Mouse (Mus musculus) gastrocnemius, postnatal 14 days (tissue): ENCODE results near the gene Tecpr2. TPM values are rescaled to one million over a fixed set of nuclear protein-coding genes. Genes with fewer than 3 reads are reported as not detected.

Experiments
- DNase-seq: peaks from one replicate; pipeline ENCODE4 v3.0.0; 2021; ENCODE audit warnings: mixed read lengths
- intact Hi-C: fragments of 180-260 bp; cut with DNase I; formaldehyde crosslinking; loops from one replicate; pipeline ENCODE4 v1.15.1; 2025; ENCODE audit warnings: low total_unique reads
- total RNA-seq, 2 experiments: library from RNA; stranded (reverse); gene quantifications; 2 replicates each; pipeline ENCODE4 v1.2.3; 2021

Gene Tecpr2
- total RNA-seq, 2 experiments from 2014 or later = 2.7 to 2.8 TPM

- no peak for DNase-seq
- intact Hi-C loops = no loop called here
These were observed 48.4 kb downstream of the Tecpr2 start for GRCm38 (mm10) chr12:110937496-110937895.

DNA sequence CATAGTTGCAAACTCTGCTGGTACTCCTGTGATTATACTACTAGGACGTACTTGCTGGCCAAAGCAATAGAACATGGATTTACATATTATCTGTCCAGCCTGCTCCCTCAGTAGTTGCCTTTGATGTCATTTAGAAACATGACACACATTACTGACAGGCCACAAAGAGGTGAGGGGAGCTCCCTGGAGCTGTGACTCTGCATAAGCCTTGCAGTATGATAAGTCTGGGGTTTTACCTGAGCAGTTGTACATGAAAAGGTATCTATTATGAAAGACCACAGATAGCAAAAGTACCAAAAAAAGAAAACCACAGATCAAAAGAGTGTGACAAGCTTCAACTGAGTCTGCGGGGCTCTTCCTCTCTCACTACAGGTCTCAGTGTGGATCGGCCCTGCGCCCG is 50.3 kb downstream of the Tecpr2 start:
- intact Hi-C loops = no loop called here
- no peak for DNase-seq

DNA sequence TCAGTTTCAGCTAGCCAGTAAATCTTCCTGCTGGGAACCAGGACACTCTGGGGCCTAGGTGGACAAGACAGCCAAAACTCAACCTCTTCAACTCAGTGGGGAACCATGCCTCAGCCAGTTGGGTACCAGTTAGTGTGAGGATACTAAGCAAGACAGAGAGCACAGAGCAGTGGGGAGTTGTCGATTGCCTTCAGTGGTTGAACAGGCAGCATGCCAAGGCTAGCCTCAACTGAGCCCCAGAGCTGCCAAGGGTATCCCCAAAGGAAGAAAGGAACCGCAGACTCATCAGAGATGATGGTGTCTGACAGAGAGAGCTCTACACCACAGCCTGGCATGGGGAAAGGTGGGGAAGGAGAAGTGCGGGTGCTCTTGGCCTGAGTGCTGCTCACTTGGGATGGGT is 51.8 kb downstream of the Tecpr2 start:
- intact Hi-C loops = no loop called here
- no peak for DNase-seq

GRCm38 (mm10) chr12:110946216-110946615 is 57.2 kb downstream of the Tecpr2 start:
- intact Hi-C loops = no loop called here
- no peak for DNase-seq

- intact Hi-C loops = no loop called here
- no peak for DNase-seq
These were observed 59.2 kb downstream of the Tecpr2 start for GRCm38 (mm10) chr12:110948082-110948909.

DNA sequence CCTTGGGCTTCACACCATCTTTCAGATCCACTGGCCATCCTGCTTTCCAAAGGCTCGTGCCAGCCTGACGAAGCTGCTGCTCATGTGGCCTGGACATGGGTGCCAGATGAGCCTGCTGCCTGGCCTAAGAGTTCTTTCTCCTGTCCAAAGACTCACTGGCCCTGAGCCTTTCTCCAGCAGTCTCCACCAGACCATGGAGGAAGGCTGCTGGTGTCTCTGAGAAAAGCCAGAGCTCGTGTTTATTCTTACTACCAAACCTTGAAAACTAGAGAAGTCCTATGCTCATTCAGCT is 59.8 kb downstream of the Tecpr2 start:
- intact Hi-C loops = no loop called here
- peak; percentile 61 for DNase-seq

DNA sequence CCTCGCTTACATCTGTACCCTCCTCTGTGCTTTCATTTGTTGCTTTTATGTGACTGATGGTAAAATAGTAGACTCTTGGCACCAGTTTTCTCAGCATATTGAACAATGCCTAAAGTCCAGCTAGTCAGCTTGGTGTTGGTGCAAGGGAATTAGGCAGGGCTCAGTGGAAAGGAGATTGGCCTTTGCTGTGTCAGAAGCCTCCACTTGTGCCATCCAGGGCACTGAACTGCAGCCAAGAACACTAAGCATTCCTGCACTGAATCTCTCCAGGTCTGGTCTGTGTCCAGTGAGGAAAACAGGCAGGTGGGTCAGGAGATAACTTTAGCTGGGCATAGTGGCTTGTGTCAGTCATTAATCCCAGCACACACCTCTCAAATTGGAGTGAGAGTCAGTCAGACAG is 60.3 kb downstream of the Tecpr2 start:
- intact Hi-C loops = no loop called here
- DNase-seq = no peak

GRCm38 (mm10) chr12:110950151-110950550 is 61.1 kb downstream of the Tecpr2 start:
- no peak for DNase-seq
- intact Hi-C loops = no loop called here

GRCm38 (mm10) chr12:110951236-110951635 is 62.2 kb downstream of the Tecpr2 start:
- intact Hi-C loops = no loop called here

DNA sequence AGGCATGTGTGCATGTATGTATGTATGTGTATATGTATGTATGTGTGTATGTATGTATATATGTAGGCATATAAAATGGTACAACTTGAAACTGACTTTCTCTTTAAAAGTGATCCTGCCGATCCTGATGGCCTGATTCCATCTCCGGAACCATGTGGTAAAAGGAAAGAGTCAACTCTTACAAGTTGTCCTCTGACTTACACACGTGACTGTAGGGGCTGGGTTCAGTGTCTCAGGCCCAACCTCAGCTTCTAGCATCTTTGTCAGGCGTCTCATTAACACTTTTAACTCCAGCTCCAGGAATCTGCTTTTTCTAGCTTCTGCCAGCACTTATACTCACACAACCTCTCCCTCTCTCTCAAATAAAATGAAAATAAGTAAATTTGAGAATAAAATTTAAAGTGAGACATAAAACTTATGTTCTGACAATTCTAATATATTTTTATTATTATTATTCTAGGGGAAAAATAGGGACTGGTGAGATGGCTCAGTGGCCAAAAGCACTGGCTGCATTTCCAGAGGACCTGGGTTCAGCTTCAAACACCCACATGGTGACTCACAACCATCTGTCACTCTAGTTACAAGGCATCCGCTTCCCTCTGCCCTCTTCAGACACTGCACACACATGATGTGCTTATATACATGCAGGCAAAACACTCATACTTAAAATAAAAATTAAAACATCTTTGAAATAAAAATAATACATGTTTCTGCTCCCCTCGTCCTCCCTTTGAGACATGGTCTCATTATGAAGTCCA is 63.7 kb downstream of the Tecpr2 start:
- intact Hi-C loops = no loop called here
- DNase-seq = no peak

More at GRCm38 (mm10) chr12:110951236-110951635, 62.2 kb downstream of the Tecpr2 start:
- DNase-seq = no peak

DNA sequence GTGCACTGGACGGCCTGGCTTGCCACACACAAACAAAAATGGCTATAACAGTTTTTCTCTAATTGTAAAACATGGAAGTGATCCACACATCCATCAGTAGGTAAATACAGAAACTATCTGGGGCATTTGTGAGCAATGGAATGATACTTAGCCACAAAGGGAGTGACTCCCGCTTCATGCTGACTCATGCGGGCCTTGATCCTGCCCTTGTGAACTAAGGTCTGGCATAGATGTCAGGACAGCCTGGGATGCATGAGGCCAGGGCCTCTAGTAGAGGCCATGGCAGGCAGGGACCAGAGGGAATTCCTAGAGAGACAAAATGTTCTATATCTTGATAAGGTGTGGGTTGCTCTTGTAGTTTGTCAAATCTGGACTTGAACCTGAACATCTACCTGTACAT is 64.4 kb downstream of the Tecpr2 start:
- DNase-seq = no peak
- intact Hi-C loops = no loop called here

DNA sequence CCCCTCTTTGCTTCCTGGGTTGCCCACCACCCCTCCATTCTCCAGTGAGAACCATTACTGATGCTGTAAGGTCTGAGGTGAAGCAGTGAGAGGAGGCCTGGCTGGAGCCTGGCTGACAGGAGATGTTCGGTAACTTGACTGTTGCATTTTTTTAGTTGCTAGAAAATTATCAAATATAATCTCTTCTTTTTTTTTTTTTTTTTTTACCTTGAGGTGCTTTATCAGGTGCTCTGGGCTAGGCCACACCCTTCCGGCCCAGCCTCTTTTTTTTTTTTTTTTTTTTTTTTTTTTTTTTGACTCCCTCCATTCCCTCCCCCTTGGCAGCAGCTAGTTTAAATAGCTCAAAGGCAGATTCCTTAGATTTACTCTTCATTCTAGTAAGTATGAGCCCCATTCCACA is 64.8 kb downstream of the Tecpr2 start:
- intact Hi-C loops = no loop called here
- DNase-seq = no peak

DNA sequence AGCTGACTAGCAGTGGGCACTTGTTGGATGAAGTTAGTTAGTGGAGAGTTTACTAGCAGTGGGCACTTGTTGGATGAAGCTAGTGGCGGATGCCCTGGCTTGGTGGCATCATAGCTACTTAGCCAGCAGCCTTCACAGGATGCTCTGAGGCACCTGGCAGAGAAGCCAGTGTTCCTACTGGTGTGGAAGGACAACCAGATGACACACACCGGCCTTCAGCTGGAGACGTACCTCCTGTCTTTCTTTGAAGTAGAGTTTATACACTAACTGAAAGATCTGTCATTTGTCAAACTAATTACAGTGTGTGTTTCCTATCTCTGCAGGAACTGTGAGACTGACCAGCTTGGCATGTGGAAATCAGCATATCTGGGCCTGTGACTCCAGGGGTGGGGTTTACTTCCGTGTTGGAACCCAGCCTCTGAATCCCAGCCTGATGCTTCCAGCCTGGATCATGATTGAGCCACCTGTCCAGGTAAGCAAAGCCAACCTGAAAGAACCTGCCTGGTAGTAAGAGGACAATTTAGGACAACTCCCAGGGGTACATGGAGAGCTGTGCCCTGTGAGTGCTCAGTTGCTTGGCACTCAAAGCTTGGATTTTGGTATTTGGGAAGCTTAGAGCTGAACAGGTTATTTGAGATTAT is 65.4 kb downstream of the Tecpr2 start:
- no peak for DNase-seq
- intact Hi-C loops = no loop called here

- intact Hi-C loops = no loop called here
These were observed 72.9 kb downstream of the Tecpr2 start for GRCm38 (mm10) chr12:110961973-110962372.

DNA sequence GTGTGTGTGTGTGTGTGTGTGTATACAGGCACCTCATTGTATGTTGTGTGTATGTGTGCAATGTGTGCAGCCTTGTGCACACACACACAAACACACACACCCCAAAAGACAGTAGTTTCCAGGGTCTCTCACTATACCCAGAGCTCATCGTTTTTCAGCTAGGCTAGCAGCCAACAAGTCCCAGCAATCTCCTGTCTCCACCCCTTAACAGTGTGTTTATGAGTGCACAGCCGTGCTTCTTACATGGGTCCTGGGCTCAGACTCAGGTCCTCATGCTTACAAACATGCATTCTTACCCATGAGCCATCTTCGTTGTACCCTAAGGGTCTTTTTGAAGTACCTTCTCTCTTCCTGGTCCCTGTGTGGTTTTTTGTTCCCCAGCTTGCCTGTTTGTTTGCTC is 76.4 kb downstream of the Tecpr2 start:
- no peak for DNase-seq
- intact Hi-C loops = no loop called here

More at GRCm38 (mm10) chr12:110961973-110962372, 72.9 kb downstream of the Tecpr2 start:
- no peak for DNase-seq

DNA sequence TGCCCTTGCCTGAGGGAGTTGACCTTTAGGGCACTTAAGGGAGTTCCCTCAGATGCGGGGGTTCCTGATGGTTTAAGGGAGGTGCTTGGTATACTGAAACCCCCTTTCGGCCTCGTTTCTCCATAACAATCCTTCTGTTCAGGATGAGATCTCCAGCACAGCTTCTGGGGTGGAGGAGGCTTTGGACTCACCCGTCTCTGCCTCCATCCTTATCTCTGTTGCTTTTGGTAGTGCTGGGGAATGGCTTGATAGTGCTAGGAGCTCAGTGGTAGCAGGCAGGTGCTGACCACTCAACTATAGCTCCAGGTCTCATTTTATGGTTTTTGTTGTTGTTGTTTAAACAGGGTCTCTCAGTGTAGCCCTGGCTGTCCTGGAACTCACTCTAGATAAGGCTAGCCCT is 77.0 kb downstream of the Tecpr2 start:
- DNase-seq = no peak
- intact Hi-C loops = no loop called here

GRCm38 (mm10) chr12:110967146-110967545 is 78.1 kb downstream of the Tecpr2 start:
- DNase-seq = no peak
- intact Hi-C loops = no loop called here

DNA sequence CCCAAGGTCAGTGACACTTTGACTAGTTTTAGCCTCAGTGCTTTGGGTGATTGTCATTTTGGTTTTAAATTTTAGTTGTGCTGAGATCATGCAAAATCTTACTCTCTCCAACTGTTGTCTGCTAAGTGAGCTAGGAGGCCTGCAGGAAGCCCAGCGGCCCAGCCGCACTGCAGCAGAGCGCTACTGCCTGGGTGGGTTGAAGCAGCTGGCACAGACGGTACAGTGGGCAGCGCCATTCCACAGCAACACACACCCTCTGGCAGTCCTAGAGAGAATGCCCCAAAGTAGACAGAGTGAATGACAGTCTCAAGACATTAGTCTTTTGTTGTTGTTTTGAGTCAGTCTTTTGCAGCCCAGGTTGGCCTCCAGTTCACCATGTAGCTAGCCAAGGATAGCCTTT is 81.3 kb downstream of the Tecpr2 start:
- intact Hi-C loops = no loop called here
- DNase-seq = no peak

- no peak for DNase-seq
- intact Hi-C loops = no loop called here
These were observed 82.9 kb downstream of the Tecpr2 start for GRCm38 (mm10) chr12:110971972-110972371.

DNA sequence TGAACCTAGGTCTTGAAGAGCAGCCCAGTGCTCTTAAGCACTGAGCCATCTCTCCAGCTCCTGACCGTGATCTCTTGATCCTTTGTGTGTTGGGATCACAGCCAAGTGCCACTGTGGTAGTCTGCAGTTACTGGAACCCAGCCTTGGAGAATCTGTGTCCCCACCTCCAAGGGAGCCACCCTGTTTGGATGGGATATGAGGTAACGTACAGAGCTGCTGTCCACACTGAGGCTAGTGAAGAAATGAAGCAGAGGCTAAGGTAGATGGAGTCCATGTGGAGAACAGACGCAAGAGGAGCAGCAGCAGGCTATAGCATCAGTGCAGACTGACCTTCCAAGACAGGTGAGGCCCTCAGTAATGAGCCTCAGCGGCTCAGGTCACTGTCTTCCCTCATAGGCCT is 84.8 kb downstream of the Tecpr2 start:
- intact Hi-C loops = no loop called here
- DNase-seq = no peak

GRCm38 (mm10) chr12:110974295-110974694 is 85.2 kb downstream of the Tecpr2 start:
- no peak for DNase-seq
- intact Hi-C loops = no loop called here
